Comparison of ENCODE assay signal across 17 mouse cellular contexts in genomic region chrX:70949232-70949631, GRCm38 (mm10).
"Had no signal": no experiment of that assay in that cellular context is flagged by ENCODE, and none has a peak within 500 bp of the region (broad histone marks: within the 10 kb centered on the region; RNA-seq: fewer than 3 reads in every experiment).

No protein-coding gene starts in this region.

- H3K4me1 ChIP-seq: stomach, embryonic 15.5 days had no signal

- H3K4me3 ChIP-seq: neural tube, embryonic 12.5 days; neural tube, embryonic 13.5 days; neural tube, embryonic 15.5 days; stomach, embryonic 15.5 days had no signal

- H3K9me3 ChIP-seq: neural tube, embryonic 12.5 days; neural tube, embryonic 13.5 days; neural tube, embryonic 15.5 days; stomach, embryonic 15.5 days had no signal

- H3K9ac ChIP-seq: neural tube, embryonic 12.5 days; neural tube, embryonic 13.5 days; neural tube, embryonic 15.5 days; stomach, embryonic 15.5 days had no signal

- H3K36me3 ChIP-seq: neural tube, embryonic 12.5 days; neural tube, embryonic 13.5 days; neural tube, embryonic 15.5 days; stomach, embryonic 15.5 days had no signal

- H3K4me2 ChIP-seq: neural tube, embryonic 12.5 days; neural tube, embryonic 13.5 days; neural tube, embryonic 15.5 days; stomach, embryonic 15.5 days had no signal

- H3K27me3 ChIP-seq: neural tube, embryonic 12.5 days; neural tube, embryonic 13.5 days; neural tube, embryonic 15.5 days; stomach, embryonic 15.5 days had no signal

- DNase-seq: retina, postnatal 1 day; right cerebral cortex, adult 18-20 months; right cerebral cortex, postnatal 14 days; right cerebral cortex, postnatal 25 days; right cerebral cortex, postnatal 4 days; spleen, adult 18-20 months; thymus, adult 18-20 months; thymus, adult 2 months; thymus, postnatal 14 days; thymus, postnatal 25 days; thymus, postnatal 36 days; thymus, postnatal 4 days had no signal

- H3K27ac ChIP-seq: neural tube, embryonic 12.5 days; neural tube, embryonic 13.5 days; neural tube, embryonic 15.5 days; stomach, embryonic 15.5 days; stomach, postnatal 0 days had no signal
